Mouse (Mus musculus) embryonic fibroblast, embryonic 13.5 days (primary cell): ENCODE measurements around the gene Stxbp1.

ENCODE experiments used
- CTCF ChIP-seq: IDR thresholded peaks from 2 replicates; pipeline ENCODE4 v1.5.1; 2011; ENCODE audit warnings: mild to moderate bottlenecking, control low read depth, low read length, moderate library complexity, borderline replicate concordance; ENCODE audit not compliant: insufficient read depth
- POLR2A ChIP-seq: IDR thresholded peaks from 2 replicates; pipeline ENCODE4 v1.6.1; 2011; ENCODE audit warnings: low read depth, mild to moderate bottlenecking, control low read depth, low read length, moderate library complexity

DNA sequence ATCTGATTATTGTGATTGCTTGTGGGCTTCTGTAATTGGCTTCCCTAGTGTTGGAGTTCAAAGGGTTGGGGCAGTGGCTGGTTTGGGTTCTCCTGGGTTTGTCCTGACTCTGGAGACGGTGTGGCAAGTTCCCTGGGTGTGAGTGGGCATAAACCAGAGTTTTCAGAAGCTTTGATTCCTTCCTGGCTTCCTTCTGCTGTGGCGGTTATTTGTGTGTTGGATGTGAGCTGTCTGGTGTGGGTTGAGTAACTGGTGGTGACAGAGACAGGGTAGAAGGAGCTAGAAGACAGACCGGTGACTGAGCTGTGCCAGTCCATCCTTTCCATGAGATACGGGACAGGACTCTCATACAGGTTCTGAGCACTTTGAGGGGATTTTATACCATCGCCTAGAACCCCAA is 32.5 kb upstream of the Stxbp1 start:
- TF ChIP-seq POLR2A (no peak), CTCF (no peak)
